Mouse (Mus musculus) ES-E14 (cell line): ENCODE measurements around the gene Fance.

Experiments used
- CHD2 ChIP-seq: IDR thresholded peaks from 2 replicates; pipeline ENCODE4 v1.6.1; 2014; ENCODE audit warnings: mild to moderate bottlenecking, low read depth, low read length, inconsistent platforms
- HCFC1 ChIP-seq: IDR thresholded peaks from 2 replicates; pipeline ENCODE4 v1.6.1; 2012; ENCODE audit warnings: low read length, inconsistent platforms, borderline replicate concordance; ENCODE audit not compliant: insufficient read depth
- ZC3H11A ChIP-seq: IDR thresholded peaks from 2 replicates; pipeline ENCODE4 v1.6.1; 2012; ENCODE audit warnings: low read depth, mild to moderate bottlenecking, inconsistent platforms, low read length, borderline replicate concordance

GRCm38 (mm10) chr17:28311366-28312132 lies 1.8 kb upstream of the Fance start:
- TF ChIP-seq HCFC1 (no peak), ZC3H11A (no peak), CHD2 (no peak)
